Mouse (Mus musculus): ENCODE results near the gene Chrna9. TPM values are rescaled to one million over a fixed set of nuclear protein-coding genes. Genes with fewer than 3 reads are reported as not detected.
"Not testable (repeated sequence)": the region's sequence is repeated elsewhere in the genome, so short reads cannot be mapped to it uniquely, and the experiment has no call there.

Gene Chrna9
- total RNA-seq, 2 experiments from 2014 or later = not detected

DNA sequence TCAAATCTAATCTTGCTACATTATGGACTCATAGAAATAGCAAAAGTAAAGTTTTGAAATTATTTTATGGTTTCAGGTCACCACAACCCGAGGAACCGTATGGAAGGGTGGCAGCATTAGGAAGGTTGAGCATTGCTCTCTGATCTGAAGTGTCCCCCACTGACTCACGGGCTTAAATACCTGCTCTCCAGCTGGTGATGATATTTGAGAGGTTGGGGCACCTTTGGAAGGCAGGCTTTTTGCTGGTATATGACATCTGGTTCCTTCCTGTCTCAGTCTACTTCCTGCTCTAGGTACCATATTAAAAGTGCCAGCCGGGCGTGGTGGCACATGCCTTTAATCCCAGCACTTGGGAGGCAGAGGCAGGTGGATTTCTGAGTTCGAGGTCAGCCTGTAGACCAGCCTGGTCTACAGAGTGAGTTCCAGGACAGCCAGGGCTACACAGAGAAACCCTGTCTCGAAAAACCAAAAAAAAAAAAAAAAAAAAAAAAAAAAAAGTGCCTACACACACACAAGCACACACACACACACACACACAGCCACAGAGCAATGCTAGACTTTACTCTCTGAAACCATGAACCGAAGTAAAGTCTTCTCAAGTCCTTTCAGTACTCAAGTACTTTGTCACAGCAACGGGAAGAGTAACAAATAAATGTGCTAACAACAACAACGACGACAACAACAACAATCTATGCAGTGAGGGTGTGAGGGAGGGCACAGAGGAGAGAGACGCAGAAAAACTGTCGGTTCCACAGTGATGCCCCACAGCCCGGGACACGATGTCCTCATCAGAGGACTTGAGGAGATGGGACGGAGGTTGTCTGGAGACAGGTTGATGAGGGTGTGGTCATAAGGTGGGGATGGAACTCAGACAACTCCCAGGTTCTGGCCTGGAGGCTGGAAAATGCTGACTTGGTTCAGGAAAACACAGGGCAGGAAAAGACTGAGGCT is 19.7 kb downstream of the Chrna9 start:
- intact Hi-C loops (cut with DNase I) = loop anchor here (5.0 kb wide), 2 partner anchors 132 to 192 kb away; partner anchors contain the start of gene N4bp2
- no peak for DNase-seq (ENCODE audit: low spot score in 2 of 2)

- intact Hi-C loops (cut with DNase I) = loop anchor here (5.0 kb wide), 2 partner anchors 133 to 193 kb away; partner anchors contain the start of gene N4bp2
Measured at GRCm38 (mm10) chr5:65955343-65956143, 20.8 kb downstream of the Chrna9 start.

DNA sequence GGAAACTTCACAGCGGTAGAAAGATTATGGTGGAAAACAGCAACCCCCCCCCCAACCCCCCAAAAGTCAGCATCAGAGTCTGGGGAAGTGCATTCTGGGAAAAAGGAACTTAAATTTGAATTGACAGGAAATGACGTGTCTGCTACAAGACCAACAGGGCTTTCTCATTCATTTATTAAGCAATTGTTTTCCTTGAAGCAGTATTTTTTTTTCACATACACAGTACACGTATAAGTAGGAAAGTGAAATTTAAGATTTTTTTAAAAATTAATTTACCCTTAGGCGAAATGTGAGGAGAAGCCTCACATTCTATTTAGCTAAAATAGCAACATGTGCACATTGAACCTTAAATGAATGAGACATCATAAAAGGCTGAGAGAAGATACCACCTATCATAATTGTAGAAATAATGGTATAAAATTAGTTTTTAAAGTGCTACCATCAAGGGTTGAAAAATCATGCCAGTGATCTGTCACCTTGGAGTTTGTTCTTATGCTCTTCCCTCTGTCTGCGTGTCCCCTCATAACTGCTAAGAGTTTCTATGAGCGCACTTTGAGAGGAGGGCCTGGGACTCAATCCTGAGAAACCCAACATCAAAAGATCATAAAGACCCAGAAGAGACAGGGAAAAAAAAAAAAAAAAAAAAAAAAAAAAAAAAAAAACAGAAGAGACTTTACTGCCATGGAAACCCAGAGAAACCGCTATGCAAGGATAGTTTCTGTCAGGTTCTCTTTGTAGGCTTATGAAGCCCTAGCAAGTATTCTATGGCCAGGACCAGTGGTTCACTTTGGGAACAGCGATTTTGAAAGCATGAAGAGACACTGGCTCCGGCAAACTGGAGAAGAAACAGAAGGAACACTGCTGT is 21.7 kb downstream of the Chrna9 start:
- no peak for DNase-seq (ENCODE audit: low spot score in 2 of 2)
- intact Hi-C loops (cut with DNase I) = loop anchor here (5.0 kb wide), 2 partner anchors 134 to 194 kb away; partner anchors contain the start of gene N4bp2

More at GRCm38 (mm10) chr5:65955343-65956143, 20.8 kb downstream of the Chrna9 start:
- peak; percentile 71 to 75 for DNase-seq (ENCODE audit: low spot score in 2 of 2)

DNA sequence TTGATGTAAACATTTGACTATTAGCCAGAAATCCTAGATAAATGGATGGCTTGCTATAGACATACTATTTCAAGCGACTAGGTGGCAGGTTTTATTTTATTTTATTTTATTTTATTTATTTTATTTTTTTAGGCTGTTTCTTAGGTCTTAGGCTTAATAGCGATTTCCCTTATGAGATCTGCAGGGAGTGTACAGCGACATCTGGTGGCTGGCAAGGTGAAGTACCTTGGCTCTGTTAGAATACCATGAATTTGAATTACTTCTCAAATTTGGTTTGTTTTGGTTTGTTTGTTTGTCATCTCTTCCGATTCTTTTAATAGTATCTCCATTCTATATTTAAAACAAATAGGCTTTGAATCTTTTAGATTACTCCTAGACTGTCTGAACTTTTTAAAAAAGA is 23.9 kb downstream of the Chrna9 start:
- intact Hi-C loops (cut with DNase I) = loop anchor here (5.0 kb wide), 2 partner anchors 136 to 196 kb away; partner anchors contain the start of gene N4bp2
- DNase-seq (ENCODE audit: low spot score in 2 of 2) = peak; percentile 19 to 39

DNA sequence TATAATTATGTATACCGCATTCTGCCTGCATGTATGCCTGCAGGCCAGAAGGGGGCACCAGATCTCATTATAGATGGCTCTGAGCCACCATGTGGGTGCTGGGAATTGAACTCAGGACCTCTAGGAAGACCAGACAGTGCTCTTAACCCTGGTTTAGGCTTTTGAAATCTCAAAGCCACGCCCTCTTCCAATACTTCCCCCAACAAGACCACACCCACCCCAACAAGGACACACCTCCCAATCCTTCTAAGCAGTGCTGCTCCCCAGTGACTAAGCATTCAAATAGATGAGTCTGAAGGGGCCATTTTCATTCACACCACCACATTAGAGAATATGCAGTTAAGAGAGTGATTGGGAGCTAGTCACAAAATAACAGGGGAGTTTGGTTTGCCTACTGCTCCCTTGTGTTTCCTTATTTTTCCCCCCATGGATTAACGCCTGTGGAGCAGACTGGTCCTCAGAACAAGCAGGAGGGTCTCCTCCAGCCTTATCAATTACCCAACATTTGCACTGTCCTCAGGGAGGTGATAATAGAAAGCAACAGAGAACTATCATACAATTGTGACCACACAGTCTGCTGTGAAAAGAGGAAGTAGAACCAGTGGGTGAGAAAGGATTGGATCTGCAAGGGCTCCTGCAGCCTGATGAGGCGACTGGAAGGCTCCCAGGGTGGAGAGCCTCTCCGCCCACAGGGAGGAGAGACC is 25.3 kb downstream of the Chrna9 start:
- intact Hi-C loops (cut with DNase I) = loop anchor here (5.0 kb wide), 2 partner anchors 138 to 198 kb away; partner anchors contain the start of gene N4bp2
- DNase-seq (ENCODE audit: low spot score in 2 of 2) = no peak

- no peak for DNase-seq (ENCODE audit: low spot score in 2 of 2)
- intact Hi-C loops (cut with DNase I) = no loop called here
Measured at GRCm38 (mm10) chr5:65960597-65960950, 25.9 kb downstream of the Chrna9 start.

DNA sequence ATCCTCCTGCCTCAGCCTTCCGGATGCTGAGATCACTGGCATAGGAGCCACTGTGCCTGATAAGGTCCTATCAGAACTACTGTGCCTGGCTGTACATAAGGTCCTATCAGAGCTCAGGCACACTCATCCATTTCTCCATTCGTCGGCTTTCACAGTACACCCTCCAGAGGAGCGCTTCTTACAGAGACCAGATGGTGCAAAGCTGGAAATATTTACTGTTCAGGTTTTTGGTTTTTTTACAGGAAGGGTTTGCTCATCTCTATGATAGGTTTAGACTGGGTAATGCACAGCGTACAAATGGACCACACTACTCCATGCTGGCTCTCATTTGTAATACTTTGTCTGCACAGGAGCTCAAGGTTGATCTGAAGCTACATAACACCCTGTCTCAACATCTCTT is 28.6 kb downstream of the Chrna9 start:
- intact Hi-C loops (cut with DNase I) = no loop called here
- DNase-seq (ENCODE audit: low spot score in 2 of 2) = peak in 1 of 2 experiments; percentile 63

GRCm38 (mm10) chr5:65965771-65966279 is 31.1 kb downstream of the Chrna9 start:
- DNase-seq (ENCODE audit: low spot score in 2 of 2) = peak in 1 of 2 experiments; percentile 34
- intact Hi-C loops (cut with DNase I) = no loop called here

DNA sequence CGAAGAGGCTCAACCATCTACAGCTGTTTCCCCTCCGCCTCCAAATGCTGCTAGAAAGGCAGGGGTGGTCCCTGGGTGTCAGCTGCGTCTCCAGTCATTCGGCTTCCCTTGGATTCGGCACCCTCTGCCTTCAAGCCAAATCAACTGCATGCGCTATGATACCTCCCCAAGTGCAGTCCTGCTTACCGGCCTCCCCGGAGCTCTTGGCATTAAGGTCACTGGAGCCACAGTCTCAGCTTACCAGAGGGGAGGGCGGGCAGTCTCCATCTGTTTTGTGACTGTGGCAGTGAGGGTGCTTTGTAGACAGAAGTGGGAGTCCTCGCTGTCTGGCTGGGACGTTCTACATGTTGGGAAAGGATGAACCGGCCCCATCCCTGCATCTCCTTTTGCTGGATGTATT is 32.4 kb downstream of the Chrna9 start:
- intact Hi-C loops (cut with DNase I) = no loop called here
- DNase-seq (ENCODE audit: low spot score in 2 of 2) = no peak

GRCm38 (mm10) chr5:65968004-65968403 is 33.3 kb downstream of the Chrna9 start:
- intact Hi-C loops (cut with DNase I) = no loop called here

GRCm38 (mm10) chr5:65973189-65973588 is 38.5 kb downstream of the Chrna9 start:
- no peak for DNase-seq (ENCODE audit: low spot score in 2 of 2)
- intact Hi-C loops (cut with DNase I) = no loop called here

More at GRCm38 (mm10) chr5:65968004-65968403, 33.3 kb downstream of the Chrna9 start:
- no peak for DNase-seq (ENCODE audit: low spot score in 2 of 2)

- intact Hi-C loops (cut with DNase I) = no loop called here
Measured at GRCm38 (mm10) chr5:65975731-65976130, 41.0 kb downstream of the Chrna9 start.

GRCm38 (mm10) chr5:65986426-65986825 is 51.7 kb downstream of the Chrna9 start:
- intact Hi-C loops (cut with DNase I) = no loop called here
- DNase-seq (ENCODE audit: low spot score in 2 of 2) = no peak

More at GRCm38 (mm10) chr5:65975731-65976130, 41.0 kb downstream of the Chrna9 start:
- DNase-seq (ENCODE audit: low spot score in 2 of 2) = no peak

DNA sequence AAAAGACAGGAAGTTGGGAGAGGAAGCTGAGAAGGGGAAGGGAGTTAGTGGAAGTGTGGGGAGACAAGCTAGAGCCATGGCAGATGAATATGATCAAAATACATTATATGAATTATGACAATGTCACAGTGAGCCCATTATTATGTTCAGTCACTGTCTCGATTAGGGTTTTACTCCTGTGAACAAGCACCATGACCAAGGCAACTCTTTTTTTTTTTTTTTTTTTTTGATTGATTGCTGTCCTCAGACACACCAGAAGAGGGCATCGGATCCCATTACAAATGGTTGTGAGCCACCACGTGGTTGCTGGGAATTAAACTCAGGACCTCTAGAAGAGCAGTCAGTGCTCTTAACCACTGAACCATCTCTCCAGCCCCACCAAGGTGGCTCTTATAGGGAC is 52.3 kb downstream of the Chrna9 start:
- intact Hi-C loops (cut with DNase I); DNase-seq (ENCODE audit: low spot score in 2 of 2): not testable (repeated sequence)

DNA sequence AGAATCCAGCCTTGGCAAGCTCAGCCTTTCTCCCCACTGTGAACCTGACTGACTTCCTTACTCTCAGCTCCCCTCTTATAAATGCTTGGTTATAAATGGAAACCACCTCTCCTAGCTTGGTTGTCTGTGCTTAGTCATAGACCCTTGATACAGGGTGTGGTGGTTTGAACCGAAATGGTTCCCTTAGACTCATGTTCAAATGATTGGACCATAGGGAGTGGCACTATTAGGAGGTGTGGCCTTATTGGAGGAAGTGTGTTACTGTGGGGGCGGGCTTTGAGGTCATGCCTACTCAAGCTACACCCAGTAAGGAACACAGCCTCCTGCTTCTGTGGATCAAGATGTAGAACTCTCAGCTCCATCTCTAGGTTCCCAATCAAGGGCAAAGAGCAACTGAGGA is 56.5 kb downstream of the Chrna9 start:
- no peak for DNase-seq (ENCODE audit: low spot score in 2 of 2)
- intact Hi-C loops (cut with DNase I) = no loop called here

GRCm38 (mm10) chr5:65994643-65995042 is 59.9 kb downstream of the Chrna9 start:
- intact Hi-C loops (cut with DNase I) = no loop called here
- no peak for DNase-seq (ENCODE audit: low spot score in 2 of 2)

DNA sequence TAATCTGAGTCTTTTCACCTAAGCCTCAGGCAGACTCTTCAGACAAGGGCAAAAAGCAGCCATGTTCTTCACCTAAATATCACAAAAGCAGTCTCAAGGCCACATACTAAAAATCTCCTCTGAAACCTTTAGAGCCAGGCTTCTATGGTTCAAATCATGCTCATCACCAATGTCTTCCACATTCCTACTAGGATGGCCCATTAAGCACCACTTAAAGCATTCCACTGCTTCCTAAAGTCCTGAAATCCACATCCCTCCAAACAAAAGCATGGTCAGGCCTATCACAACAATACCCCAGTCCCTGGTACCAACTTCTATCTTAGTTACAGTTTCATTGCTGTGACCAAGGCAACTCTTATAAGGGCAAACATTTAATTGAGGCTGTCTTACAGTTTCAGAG is 63.1 kb downstream of the Chrna9 start:
- intact Hi-C loops (cut with DNase I) = no loop called here
- DNase-seq (ENCODE audit: low spot score in 2 of 2) = no peak

- no peak for DNase-seq (ENCODE audit: low spot score in 2 of 2)
- intact Hi-C loops (cut with DNase I) = no loop called here
Measured at GRCm38 (mm10) chr5:65999106-65999505, 64.4 kb downstream of the Chrna9 start.
